In the genomic region with DNA sequence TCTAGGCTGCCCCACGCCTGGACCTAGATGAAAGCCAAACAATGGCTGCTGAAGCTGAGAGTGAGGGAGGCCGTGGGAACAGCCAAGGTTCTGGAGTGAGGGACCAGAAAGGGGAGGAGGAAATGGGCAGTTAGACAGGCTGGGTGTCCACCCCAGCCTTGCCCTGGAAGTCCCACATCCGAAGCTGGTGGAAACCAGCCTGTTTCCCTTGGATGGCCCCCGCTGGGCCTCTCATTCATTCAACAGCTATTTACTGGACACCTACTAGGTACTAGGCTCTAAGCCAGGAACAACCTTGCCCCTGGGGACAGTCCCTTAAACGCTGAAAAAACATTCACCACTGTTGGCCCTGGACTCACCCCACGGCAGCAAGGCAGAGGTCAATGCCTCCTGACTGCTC, we compare ENCODE assay signal across 12 mouse cellular contexts.
DNase-seq lines count a peak whose midpoint lies in the region; ATAC-seq and TF ChIP-seq lines count a peak whose summit lies in the region.
"Had no signal": no experiment of that assay in that cellular context is flagged by ENCODE, and none has a peak within 500 bp of the region (broad histone marks: within the 10 kb centered on the region; RNA-seq: fewer than 3 reads in every experiment).

No protein-coding gene starts in this region.

- peak; percentile 59 for DNase-seq in heart, adult 8-10 months (ENCODE audit: low spot score)
- DNase-seq in heart, embryonic 10.5 days (ENCODE audit: low spot score), result no peak
- DNase-seq in lung, embryonic 14.5 days, result peak; percentile 30
- DNase-seq in lung, postnatal 25 days (ENCODE audit: low spot score), result no peak
- DNase-seq in heart, adult 9 months (ENCODE audit: low spot score in 2 of 2), result peak; percentile 68 to 73
- DNase-seq in cerebellum, adult 9-10 months, result no peak
- no peak for DNase-seq in cerebellum, postnatal 10 days
- DNase-seq: cerebellum, postnatal 36 days; kidney, adult 9 months had no signal

- 64% methylated on average over 6 of the region's 6 CpGs for WGBS in heart, embryonic 10.5 days
- WGBS in lung, embryonic 14.5 days, result 50% methylated on average over 6 of the region's 6 CpGs
- WGBS in heart, embryonic 16.5 days, result 42% methylated on average over 6 of the region's 6 CpGs

- H3K4me2 ChIP-seq in lung, embryonic 14.5 days, result no peak overlapping the region
- no peak overlapping the region for H3K4me2 ChIP-seq in heart, embryonic 16.5 days (ENCODE audit: low read depth, low read length)
- H3K4me2 ChIP-seq: embryonic facial prominence, embryonic 15.5 days had no signal

- H3K9ac ChIP-seq in lung, embryonic 14.5 days, result no peak overlapping the region
- no peak overlapping the region for H3K9ac ChIP-seq in heart, embryonic 16.5 days (ENCODE audit: low read length)
- H3K9ac ChIP-seq: embryonic facial prominence, embryonic 15.5 days had no signal

- 0 out of 2 replicates have a peak, but pooled peaks cover 6% of the 10 kb centered on the region for H3K9me3 ChIP-seq in heart, embryonic 10.5 days
- no peaks in the 10 kb centered on the region; the same call in 1 of the 2 replicates for H3K9me3 ChIP-seq in lung, embryonic 14.5 days (ENCODE audit: low read depth, low read length)
- peaks cover 9% of the 10 kb centered on the region for H3K9me3 ChIP-seq in heart, embryonic 16.5 days (replicated peaks; ENCODE audit: control insufficient read depth, low read length)
- H3K9me3 ChIP-seq: embryonic facial prominence, embryonic 15.5 days had no signal

- no peak for TF ChIP-seq CTCF in lung, embryonic 14.5 days (IDR thresholded peaks at IDR 0.05; ENCODE audit: low read depth)

- no peaks in the 10 kb centered on the region for H3K36me3 ChIP-seq in heart, embryonic 10.5 days
- H3K36me3 ChIP-seq in lung, embryonic 14.5 days (ENCODE audit: insufficient read depth), result no peaks in the 10 kb centered on the region
- no peaks in the 10 kb centered on the region for H3K36me3 ChIP-seq in heart, embryonic 16.5 days (ENCODE audit: control insufficient read depth, insufficient read depth)
- H3K36me3 ChIP-seq: embryonic facial prominence, embryonic 15.5 days had no signal

- no peak overlapping the region for H3K4me3 ChIP-seq in heart, embryonic 10.5 days
- no peak overlapping the region for H3K4me3 ChIP-seq in lung, embryonic 14.5 days (ENCODE audit: low read depth, low read length)
- H3K4me3 ChIP-seq in heart, embryonic 16.5 days (ENCODE audit: low read length), result no peak overlapping the region
- H3K4me3 ChIP-seq: embryonic facial prominence, embryonic 15.5 days had no signal

- H3K4me1 ChIP-seq in heart, embryonic 10.5 days, result peaks cover 18% of the 10 kb centered on the region
- H3K4me1 ChIP-seq in lung, embryonic 14.5 days (ENCODE audit: insufficient read depth), result peaks cover 18% of the 10 kb centered on the region
- H3K4me1 ChIP-seq in heart, embryonic 16.5 days (ENCODE audit: control insufficient read depth, insufficient read depth, low read length), result 0 out of 2 replicates have a peak, but pooled peaks cover 5% of the 10 kb centered on the region

- H3K27me3 ChIP-seq in heart, embryonic 10.5 days (ENCODE audit: insufficient read depth, poor library complexity, severe bottlenecking), result 0 out of 2 replicates have a peak, but pooled peaks cover 4% of the 10 kb centered on the region
- no peaks in the 10 kb centered on the region for H3K27me3 ChIP-seq in lung, embryonic 14.5 days (ENCODE audit: insufficient read depth, low read length)
- H3K27me3 ChIP-seq in heart, embryonic 16.5 days (ENCODE audit: control insufficient read depth, insufficient read depth, low read length), result no peaks in the 10 kb centered on the region
- H3K27me3 ChIP-seq: embryonic facial prominence, embryonic 15.5 days had no signal

- no peak for ATAC-seq in lung, embryonic 14.5 days (ENCODE audit: insufficient read depth)
- peak; percentile 65 for ATAC-seq in heart, embryonic 16.5 days (replicated peaks; ENCODE audit: extremely low read depth, insufficient read depth, low FRiP score)
- ATAC-seq: forebrain, embryonic 16.5 days had no signal

- no peak overlapping the region; the same call in 1 of the 2 replicates for H3K27ac ChIP-seq in heart, embryonic 10.5 days
- H3K27ac ChIP-seq in lung, embryonic 14.5 days (ENCODE audit: low read depth), result no peak overlapping the region
- H3K27ac ChIP-seq in heart, embryonic 16.5 days (ENCODE audit: low read length), result peak overlapping the region; percentile 49; the same call in 1 of the 2 replicates
- H3K27ac ChIP-seq: embryonic facial prominence, embryonic 15.5 days had no signal

Comparison
In these comparisons a context has a peak if more than half of its experiments do, and no peak if none do; other contexts are left out.
1. DNase-seq: peak in heart, adult 8-10 months (single experiment), lung, embryonic 14.5 days (single experiment) and heart, adult 9 months (2 of 2); none in heart, embryonic 10.5 days (single experiment), lung, postnatal 25 days (single experiment), cerebellum, adult 9-10 months (single experiment) and cerebellum, postnatal 10 days (0 of 2).